Mouse (Mus musculus): ENCODE data around the gene Dusp8. TPM values are rescaled to one million over a fixed set of nuclear protein-coding genes. Genes with fewer than 3 reads are reported as not detected.
A peak's percentile ranks its signal among the peaks of the same experiment; 100 is the strongest.

Dusp8 gene
- polyA plus RNA-seq, 1 experiment, result 13.4 TPM

GRCm38 (mm10) chr7:142091848-142092247, 3.8 kb downstream of the Dusp8 start:
- Histone ChIP-seq H3K36me3 (ENCODE audit: control insufficient read depth, insufficient read depth, low read length) (peaks cover 6% of the 10 kb centered on the region), H3K27me3 (ENCODE audit: control insufficient read depth, insufficient read depth, low read length) (no peaks in the 10 kb centered on the region), H3K4me1 (ENCODE audit: control insufficient read depth, insufficient read depth, insufficient read length, low read length) (peaks cover 8% of the 10 kb centered on the region; the same call in 1 of the 2 replicates), H3K4me3 (ENCODE audit: low read depth, low read length) (no peak overlapping the region), H3K27ac (ENCODE audit: insufficient read depth, low read depth, low read length) (no peak overlapping the region)
- TF ChIP-seq CTCF (IDR thresholded peaks at IDR 0.05; ENCODE audit: extremely low read depth, insufficient read length, insufficient replicate concordance, low read depth, low read length) (no peak), POLR2A (IDR thresholded peaks at IDR 0.05; ENCODE audit: low read depth, low read length) (no peak)
- WGBS, result 42% methylated on average over 4 of the region's 4 CpGs

DNA sequence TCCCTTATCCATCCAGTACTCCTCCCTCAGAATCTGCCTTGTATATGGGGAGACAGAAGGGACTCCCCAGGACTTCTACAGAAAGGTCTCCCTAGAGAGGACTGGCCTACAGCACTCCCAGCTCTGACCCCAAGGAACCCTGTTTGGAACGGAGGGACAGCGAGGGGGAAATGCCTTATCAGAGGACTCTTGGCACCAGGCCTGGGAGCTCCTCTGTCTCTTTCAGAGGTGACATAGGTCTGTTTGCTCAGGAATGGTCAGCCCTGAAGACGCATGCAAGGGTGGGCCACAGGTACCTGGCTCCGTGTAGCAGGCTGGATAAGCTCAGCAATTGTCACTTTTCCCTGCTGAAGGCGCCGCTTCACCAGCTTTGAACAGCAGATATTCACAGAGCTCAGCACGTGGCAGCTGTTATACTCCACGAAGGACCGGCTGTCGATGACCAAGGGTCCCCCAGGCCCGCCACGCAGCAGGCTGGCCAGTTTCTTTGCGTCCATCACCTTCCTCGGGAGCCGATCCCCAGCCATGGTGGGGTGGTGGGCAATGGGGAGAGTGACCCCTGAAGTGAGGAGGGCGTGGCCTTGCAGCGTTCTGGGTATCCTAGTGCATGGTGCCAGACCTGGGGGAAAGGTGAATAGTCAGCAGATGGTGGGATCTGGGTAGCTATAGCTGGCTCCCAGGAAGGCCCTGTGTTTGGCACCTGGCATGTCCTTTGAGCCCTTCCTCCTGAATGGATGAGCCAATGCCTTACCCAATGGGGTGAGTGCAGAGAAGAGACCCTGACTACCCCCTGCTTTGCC, 5.8 kb downstream of the Dusp8 start:
- H3K4me3 ChIP-seq (ENCODE audit: low read depth, low read length), result no peak overlapping the region
- peaks cover 8% of the 10 kb centered on the region for H3K36me3 ChIP-seq (ENCODE audit: control insufficient read depth, insufficient read depth, low read length)
- H3K4me1 ChIP-seq (ENCODE audit: control insufficient read depth, insufficient read depth, insufficient read length, low read length), result peaks cover 9% of the 10 kb centered on the region
- H3K27me3 ChIP-seq (ENCODE audit: control insufficient read depth, insufficient read depth, low read length), result no peaks in the 10 kb centered on the region
- WGBS, result 72% methylated on average over 17 of the region's 17 CpGs
- no peak for TF ChIP-seq CTCF (IDR thresholded peaks at IDR 0.05; ENCODE audit: extremely low read depth, insufficient read length, insufficient replicate concordance, low read depth, low read length)
- TF ChIP-seq POLR2A (IDR thresholded peaks at IDR 0.05; ENCODE audit: low read depth, low read length), result no peak
- H3K27ac ChIP-seq (ENCODE audit: insufficient read depth, low read depth, low read length), result no peak overlapping the region

DNA sequence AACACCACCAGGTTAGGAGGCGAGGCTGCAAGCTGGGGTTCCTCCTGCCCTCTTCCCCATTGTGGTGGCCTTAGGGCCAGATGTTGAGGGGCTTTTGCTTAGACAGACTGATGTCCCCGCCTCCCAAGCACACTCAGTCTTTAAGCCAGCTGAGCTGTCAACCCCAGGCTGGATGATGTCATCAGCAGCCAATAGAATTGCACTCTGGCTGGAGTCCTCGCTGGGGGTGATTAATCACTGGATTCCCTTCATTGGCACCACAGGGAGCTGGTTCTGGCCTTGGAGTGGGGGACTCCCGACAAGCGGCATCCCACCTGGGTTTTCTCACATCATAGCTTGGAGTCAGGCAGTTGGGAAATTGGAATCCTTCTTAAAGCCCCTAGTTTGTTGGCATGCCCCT, 6.8 kb downstream of the Dusp8 start:
- Histone ChIP-seq H3K4me3 (ENCODE audit: low read depth, low read length) (no peak overlapping the region), H3K27ac (ENCODE audit: insufficient read depth, low read depth, low read length) (no peak overlapping the region), H3K36me3 (ENCODE audit: control insufficient read depth, insufficient read depth, low read length) (peaks cover 11% of the 10 kb centered on the region), H3K4me1 (ENCODE audit: control insufficient read depth, insufficient read depth, insufficient read length, low read length) (peaks cover 13% of the 10 kb centered on the region), H3K27me3 (ENCODE audit: control insufficient read depth, insufficient read depth, low read length) (no peaks in the 10 kb centered on the region)
- 58% methylated on average over 5 of the region's 5 CpGs for WGBS
- TF ChIP-seq POLR2A (IDR thresholded peaks at IDR 0.05; ENCODE audit: low read depth, low read length) (no peak), CTCF (IDR thresholded peaks at IDR 0.05; ENCODE audit: extremely low read depth, insufficient read length, insufficient replicate concordance, low read depth, low read length) (no peak)

DNA sequence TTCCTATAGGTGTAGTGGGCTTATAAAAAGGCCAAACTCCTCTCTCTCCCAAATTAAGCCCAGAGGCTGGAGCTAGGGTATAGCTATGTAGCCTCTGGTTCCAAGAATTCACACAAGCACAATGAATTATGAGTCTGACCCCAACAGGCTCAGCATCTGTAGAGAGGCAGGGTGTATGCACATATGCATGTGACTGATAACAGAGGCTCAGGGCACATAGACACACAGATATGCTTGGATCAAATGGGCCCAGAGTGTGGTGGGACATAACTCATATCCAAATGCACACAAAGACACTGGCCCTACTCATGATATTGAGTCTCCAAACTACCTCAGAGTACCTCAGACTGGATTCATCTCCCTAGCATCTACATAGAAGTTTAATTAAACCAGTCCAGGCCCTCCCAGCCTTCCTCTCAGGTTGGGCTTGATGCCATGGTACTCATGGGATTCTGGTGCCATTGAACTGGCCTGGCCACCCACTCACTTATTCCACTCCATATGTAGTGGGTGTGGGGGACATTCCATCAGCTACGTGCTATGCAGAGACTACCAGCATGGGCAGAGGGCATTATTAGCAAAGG, 8.5 kb downstream of the Dusp8 start:
- 97% methylated on average over 1 of the region's 1 CpGs for WGBS
- TF ChIP-seq POLR2A (IDR thresholded peaks at IDR 0.05; ENCODE audit: low read depth, low read length) (no peak), CTCF (IDR thresholded peaks at IDR 0.05; ENCODE audit: extremely low read depth, insufficient read length, insufficient replicate concordance, low read depth, low read length) (no peak)
- Histone ChIP-seq H3K4me3 (ENCODE audit: low read depth, low read length) (no peak overlapping the region), H3K36me3 (ENCODE audit: control insufficient read depth, insufficient read depth, low read length) (peaks cover 26% of the 10 kb centered on the region), H3K27me3 (ENCODE audit: control insufficient read depth, insufficient read depth, low read length) (no peaks in the 10 kb centered on the region), H3K4me1 (ENCODE audit: control insufficient read depth, insufficient read depth, insufficient read length, low read length) (peaks cover 13% of the 10 kb centered on the region), H3K27ac (ENCODE audit: insufficient read depth, low read depth, low read length) (no peak overlapping the region)

DNA sequence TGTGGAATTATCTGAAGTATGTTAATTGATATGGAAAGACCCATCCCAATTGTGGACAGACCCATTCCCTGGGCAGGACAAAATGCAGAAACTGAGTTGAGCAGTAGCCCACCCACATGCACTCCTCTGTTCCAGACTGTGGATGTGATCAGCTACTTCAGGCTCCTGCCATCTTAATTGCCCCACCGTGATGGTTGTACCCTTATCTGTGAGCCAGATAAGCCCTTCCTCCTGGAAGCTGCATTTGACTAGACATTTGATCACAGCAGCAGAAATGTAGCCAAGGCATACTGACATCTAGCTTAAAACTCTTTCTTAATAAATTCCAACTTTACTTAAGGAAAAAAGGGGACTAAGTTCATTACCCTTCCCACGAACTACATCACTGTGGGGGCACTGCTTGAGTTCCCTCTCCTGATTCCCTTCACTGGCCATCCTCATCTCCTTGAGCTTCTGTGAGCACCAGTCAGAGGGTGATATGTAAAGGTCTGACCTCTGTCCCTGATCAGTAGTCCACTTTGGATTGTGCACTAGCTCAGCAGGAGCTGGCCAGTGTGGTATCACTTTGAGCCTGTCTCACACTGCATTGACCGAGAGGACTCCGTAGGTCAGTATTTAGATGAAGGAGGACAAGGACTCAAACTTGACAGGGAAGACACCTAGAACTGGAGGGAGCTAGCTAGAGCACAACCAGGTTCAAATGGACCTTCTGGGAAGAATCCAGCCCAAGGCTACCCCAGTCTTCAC, 9.3 kb downstream of the Dusp8 start:
- TF ChIP-seq POLR2A (IDR thresholded peaks at IDR 0.05; ENCODE audit: low read depth, low read length) (no peak), CTCF (IDR thresholded peaks at IDR 0.05; ENCODE audit: extremely low read depth, insufficient read length, insufficient replicate concordance, low read depth, low read length) (no peak)
- Histone ChIP-seq H3K4me3 (ENCODE audit: low read depth, low read length) (no peak overlapping the region), H3K27me3 (ENCODE audit: control insufficient read depth, insufficient read depth, low read length) (no peaks in the 10 kb centered on the region), H3K4me1 (ENCODE audit: control insufficient read depth, insufficient read depth, insufficient read length, low read length) (peaks cover 13% of the 10 kb centered on the region), H3K36me3 (ENCODE audit: control insufficient read depth, insufficient read depth, low read length) (peaks cover 33% of the 10 kb centered on the region), H3K27ac (ENCODE audit: insufficient read depth, low read depth, low read length) (no peak overlapping the region)
- 67% methylated on average over 4 of the region's 4 CpGs for WGBS

DNA sequence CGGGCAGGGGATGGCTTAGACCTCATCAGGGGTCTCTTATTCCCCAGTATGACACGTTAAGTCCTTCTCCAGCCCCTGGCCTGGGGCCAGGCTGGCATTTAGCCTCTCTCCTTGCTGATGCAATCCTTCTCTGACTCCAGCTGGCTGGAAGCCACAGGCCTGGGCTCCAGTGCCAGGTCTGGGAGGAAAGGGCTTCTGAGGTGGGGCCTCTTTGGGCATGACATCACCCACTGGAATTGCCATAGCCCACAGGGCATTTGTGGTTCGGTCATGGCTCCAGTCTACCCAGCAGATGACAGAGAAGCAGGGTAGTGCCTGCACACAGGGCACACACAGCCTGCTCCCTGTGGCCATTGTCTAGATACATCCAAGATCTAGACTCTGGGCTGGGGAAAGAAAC, 10.8 kb downstream of the Dusp8 start:
- H3K27me3 ChIP-seq (ENCODE audit: control insufficient read depth, insufficient read depth, low read length), result no peaks in the 10 kb centered on the region
- H3K27ac ChIP-seq (ENCODE audit: insufficient read depth, low read depth, low read length), result peak overlapping the region; percentile 13
- peaks cover 38% of the 10 kb centered on the region for H3K36me3 ChIP-seq (ENCODE audit: control insufficient read depth, insufficient read depth, low read length)
- H3K4me1 ChIP-seq (ENCODE audit: control insufficient read depth, insufficient read depth, insufficient read length, low read length), result peaks cover 13% of the 10 kb centered on the region
- no peak overlapping the region for H3K4me3 ChIP-seq (ENCODE audit: low read depth, low read length)
- no peak for TF ChIP-seq CTCF (IDR thresholded peaks at IDR 0.05; ENCODE audit: extremely low read depth, insufficient read length, insufficient replicate concordance, low read depth, low read length)
- no peak for TF ChIP-seq POLR2A (IDR thresholded peaks at IDR 0.05; ENCODE audit: low read depth, low read length)
- 14% methylated on average over 3 of the region's 3 CpGs for WGBS

DNA sequence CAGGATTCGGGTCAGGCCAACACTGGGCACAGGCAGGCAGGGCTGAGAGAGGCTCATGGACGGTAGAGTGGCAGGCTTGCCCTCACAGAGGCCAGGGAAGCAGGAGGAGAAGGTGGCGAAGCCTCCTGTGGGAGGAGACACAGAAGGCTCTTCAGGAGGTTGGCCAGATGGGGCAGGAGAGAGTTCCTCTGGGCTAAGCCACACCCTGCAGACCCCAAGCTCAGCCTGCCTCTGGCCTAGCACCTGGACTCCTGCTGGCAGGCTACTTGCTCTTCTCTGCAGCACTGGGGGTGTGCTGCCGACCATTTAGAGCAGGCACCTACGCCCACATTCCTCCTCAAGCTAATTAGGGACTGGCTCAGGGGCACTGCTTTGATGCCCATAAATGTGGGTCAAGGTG, 11.2 kb downstream of the Dusp8 start:
- Histone ChIP-seq H3K27me3 (ENCODE audit: control insufficient read depth, insufficient read depth, low read length) (no peaks in the 10 kb centered on the region), H3K27ac (ENCODE audit: insufficient read depth, low read depth, low read length) (peak overlapping the region; percentile 13), H3K4me1 (ENCODE audit: control insufficient read depth, insufficient read depth, insufficient read length, low read length) (peaks cover 13% of the 10 kb centered on the region), H3K4me3 (ENCODE audit: low read depth, low read length) (no peak overlapping the region), H3K36me3 (ENCODE audit: control insufficient read depth, insufficient read depth, low read length) (peaks cover 38% of the 10 kb centered on the region)
- no peak for TF ChIP-seq POLR2A (IDR thresholded peaks at IDR 0.05; ENCODE audit: low read depth, low read length)
- no peak for TF ChIP-seq CTCF (IDR thresholded peaks at IDR 0.05; ENCODE audit: extremely low read depth, insufficient read length, insufficient replicate concordance, low read depth, low read length)
- 23% methylated on average over 5 of the region's 5 CpGs for WGBS

Data from small intestine, adult 2 months (tissue).